Mouse (Mus musculus) adrenal gland, adult 18-20 months (tissue): Measurements from ENCODE around the gene Vps16. TPM values are rescaled to one million over a fixed set of nuclear protein-coding genes. Genes with fewer than 3 reads are reported as not detected.

Experiments
- DNase-seq, 2 experiments: peaks; one replicate each; pipeline ENCODE4 v3.0.0; 2021 to 2022; ENCODE audit warnings: low spot score in 2 of 2
- total RNA-seq, 2 experiments: library from RNA; stranded (reverse); gene quantifications; 1 replicate in 1 of 2; 2 replicates in 1 of 2; pipeline ENCODE4 v1.2.3; 2021

Gene Vps16
- total RNA-seq, 2 experiments from 2014 or later: 47.9 to 71.8 TPM

DNA sequence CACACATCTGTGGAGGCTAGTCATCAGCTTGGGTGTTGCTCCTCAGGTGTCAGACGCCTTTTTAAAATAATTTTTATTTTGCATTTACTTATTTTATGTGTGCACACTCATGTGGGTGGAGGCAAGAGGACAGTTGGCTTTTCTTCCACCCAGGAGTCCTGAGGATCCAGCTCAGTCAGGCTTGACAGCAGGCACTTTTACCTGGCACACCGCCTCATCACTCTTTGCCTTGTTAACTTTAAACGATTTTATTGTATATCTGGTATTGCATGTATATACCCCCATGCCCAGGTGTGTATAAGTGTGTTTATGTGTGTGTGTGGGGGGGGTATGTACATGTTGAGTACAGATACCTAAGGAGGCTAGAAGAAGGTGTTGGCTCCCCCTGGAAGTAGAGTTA lies 33.7 kb downstream of the Vps16 start:
- DNase-seq: no peak

DNA sequence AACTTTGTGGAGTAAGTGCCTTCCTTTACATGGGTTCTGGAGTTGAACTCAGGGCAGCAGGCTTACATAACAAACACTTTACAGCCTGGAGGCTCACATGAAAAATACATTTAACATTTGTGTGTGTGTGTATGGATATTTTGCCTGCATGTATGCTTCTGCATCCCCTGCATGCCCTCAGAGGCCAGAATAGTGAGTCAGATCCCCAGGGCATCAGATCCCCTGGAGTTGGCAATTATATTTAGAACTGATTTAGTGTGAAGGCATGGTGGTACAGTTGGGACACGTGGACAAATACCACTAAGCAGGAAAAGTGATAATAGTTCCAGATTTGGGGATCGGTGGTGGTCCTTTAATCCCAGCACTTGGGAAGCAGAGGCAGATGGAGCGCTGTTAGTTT lies 35.4 kb downstream of the Vps16 start:
- DNase-seq: no peak

DNA sequence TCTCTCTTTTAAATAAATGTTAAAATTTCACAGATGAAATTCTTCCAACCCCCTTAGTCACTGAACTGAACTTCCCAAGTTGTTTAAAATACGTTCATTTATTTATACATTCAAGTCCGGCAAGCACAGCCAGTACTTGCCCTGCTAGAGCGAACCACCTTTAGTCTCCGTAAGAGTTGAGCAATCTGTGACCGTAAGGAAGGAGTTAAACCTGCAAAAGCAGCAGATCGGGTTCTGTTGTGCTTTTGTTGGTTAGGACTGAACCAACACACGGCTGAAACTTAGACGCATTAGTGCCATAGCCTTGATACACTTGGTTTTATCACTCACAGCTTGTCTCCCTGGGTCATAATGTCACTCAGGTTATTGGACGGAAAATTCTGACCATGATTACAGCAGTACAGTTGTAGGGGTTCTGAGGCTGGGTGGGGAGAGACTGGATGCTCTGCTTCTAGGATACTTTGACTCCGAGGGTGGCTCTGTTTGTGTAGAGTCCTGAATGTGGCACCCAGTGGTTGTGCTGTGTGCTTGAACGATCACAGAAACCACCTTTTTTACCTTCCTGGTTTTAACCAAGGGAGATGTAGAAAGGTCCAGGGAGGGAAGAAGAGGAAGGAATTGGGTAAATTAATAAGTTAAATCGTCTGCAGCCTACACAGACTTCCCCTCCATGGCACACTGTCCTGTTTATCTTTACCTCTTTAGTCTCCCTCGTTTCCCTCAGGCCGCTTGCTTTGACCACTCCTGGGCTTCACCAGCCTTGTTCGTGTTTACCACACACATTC lies 37.3 kb downstream of the Vps16 start:
- DNase-seq: no peak

DNA sequence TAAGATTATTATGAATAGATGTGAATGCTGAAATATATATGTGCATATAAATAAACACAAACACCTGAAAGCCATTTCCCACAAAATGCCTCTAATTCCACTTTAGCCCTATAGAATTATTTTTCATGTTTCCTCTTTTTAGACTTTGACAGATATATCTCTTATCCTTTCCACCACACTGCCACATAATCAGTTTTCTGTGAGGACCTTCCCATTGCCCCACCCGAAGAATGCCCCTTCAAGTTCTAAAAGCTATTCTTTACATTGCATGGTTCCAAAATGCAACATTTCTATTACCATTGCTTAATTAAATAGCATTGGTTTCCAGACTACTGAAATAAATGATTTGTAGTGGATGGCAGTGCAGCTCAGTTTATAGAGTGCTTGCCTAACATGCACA lies 42.3 kb downstream of the Vps16 start:
- DNase-seq: no peak

DNA sequence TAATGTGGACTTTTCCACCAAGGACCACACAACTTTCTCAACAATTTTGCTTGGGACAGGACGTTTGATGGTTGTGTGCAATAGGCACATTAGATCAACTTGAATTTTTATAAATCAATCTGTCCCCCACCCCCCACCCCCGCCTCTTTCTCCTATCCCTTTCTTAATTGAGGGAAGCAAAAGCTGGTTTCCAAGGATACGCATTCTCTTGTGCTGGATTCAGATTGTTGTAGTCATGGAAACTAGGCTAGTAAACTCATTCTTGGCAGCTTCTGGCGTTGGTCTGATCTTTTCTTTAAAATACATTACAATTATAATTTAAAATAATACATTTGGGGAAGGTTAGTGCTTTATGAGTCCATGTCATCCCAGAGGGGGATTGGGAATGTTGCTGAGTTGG lies 45.2 kb downstream of the Vps16 start:
- no peak for DNase-seq

DNA sequence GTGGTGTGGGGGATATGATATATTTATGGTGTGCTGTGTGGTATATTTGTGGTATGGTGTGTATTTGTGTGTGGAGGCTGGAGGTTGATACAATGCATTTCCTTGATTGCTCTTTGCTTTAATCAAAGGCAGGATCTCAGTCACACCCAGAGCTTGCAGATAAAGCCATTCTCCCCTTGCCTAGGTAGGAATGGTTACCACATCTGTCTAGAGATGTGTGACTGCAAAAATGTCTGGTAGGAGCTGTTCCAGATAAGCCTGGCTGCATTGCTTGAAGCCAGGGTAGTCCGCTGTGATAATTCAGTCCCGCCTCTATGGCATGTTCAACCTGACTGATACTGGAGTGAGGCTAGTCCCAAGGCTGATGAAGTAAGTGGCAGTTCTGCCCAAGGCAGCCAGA lies 45.8 kb downstream of the Vps16 start:
- no peak for DNase-seq

DNA sequence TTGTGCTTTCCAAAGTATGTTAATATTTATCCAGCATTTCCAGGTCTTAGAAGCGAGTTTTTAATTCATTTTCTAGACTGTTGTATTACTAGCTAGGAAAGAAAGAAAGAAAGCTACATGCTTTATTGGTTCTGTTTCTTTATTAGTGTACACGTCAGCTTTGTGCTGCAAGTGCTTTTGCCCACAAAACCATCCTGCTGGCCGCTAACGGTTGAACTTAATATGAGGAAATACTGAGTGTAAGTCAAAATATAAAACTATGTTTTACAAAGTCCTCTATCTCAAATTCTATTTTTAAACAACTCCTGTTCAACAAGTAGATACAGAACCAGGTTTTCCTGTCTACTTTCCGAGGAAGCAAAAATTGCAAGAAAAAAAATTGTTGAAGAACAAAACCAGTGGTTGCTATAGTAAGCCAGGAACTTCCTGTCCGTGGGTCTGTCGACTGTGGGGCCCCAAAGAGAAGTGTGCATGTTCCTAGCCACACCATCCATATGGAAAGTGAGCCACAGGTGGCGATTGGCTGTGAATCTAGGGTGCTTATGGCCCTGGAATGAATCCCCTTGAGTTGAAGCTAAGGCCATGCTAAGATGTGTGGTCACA lies 48.9 kb downstream of the Vps16 start:
- no peak for DNase-seq

DNA sequence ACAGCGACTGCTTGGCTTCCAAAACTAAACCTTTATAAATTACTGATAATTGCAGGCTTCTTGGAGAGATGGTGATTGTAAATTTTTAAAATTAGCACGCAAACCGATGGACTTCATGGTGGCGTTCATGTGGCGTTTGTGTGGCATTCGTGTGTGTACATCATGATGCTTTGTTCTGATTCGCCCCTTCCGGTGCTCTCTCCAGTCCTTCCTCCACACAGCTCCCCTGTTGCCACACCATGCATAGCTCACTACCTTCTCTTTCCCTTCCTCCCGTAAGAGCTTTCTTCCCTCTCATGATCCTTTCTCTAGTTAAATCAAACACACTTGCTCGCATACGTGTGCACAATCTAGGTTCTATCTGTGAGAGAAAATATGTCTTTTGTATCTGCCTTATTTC lies 51.6 kb downstream of the Vps16 start:
- DNase-seq: no peak

DNA sequence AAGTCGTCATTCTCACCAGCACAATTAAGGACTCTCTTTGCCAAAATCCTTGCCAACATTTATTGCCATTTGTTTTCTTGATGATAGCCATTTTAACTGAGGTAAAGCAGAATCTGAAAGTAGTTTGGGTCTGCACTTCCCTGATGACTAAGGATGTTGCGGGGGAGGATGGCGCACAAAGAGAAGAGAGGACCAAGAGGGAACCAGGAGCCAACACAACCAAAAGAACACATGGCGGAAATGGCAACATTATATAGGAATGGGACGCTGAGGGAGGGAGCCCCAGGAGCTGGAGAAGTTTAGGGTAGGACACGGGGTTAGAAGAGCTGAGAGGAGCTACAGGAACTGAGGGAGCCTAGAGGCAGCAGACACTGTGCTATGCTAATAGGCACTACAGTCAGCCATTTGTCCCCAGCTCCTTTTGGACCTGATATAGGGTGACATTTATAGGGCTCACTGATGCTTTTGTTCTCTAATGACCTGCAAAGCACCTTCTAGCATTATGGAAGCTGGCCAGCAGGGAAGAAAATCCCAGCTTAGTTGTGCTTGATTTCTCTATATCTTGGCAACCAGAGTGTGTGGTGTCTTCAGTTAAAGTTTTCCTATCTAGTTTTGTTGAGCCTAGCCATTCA lies 52.6 kb downstream of the Vps16 start:
- no peak for DNase-seq

DNA sequence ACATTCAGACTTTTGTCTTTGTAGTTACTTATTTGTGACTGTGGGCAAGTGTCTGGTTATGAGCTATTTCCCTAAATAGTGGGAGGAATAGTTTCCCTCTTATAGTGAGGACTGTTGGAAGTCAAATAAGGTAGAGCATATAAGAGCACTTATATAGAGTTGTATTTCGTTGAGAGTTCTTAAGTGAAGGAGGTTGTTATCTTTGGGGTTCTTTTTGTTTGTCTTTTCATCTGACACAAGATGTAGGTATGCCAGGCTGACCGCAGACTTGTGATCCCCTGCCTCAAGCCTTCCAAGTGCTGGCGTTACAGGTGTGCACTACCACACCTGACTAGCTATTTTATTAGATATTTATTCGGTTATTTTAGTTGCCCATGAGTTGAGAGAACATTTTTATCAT lies 58.0 kb downstream of the Vps16 start:
- DNase-seq: no peak

DNA sequence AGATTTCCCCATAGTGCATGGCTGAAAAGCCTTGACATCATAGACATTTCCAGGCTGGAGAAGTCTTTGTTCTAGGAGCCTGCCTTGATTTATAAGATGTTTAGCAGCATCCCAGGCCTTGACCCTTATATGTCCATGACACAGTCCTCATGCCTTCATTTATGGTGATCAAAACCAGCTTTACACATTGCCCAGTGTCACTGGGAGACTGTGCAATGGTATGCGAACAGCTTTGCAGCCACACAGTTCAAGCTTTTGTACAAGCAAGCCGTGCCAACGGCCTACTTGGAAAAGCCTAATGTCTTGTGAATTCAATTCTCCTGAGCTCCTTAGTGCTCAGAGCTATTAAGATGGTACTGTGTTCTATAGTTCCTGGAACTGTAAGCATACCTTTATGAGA lies 58.6 kb downstream of the Vps16 start:
- DNase-seq: no peak

DNA sequence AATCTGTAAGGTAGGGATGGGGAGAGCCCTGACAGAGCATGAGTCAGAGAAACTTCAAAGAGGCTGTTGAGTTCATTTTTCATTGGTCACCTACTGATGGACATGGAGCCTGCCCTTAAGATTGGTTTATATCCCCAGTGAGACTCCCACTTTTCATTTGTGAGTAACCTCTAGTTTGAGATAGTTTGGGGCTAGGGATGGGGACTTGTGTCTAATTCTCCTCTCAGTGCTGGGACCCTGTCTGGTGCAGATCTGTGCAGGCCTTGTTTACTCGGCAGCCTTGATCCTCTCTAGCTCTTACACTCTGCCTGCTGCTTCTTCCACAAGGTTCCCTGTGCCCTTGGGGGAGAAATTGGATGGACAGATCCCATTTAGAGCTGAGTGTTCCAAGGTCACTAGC lies 60.1 kb downstream of the Vps16 start:
- DNase-seq: no peak

DNA sequence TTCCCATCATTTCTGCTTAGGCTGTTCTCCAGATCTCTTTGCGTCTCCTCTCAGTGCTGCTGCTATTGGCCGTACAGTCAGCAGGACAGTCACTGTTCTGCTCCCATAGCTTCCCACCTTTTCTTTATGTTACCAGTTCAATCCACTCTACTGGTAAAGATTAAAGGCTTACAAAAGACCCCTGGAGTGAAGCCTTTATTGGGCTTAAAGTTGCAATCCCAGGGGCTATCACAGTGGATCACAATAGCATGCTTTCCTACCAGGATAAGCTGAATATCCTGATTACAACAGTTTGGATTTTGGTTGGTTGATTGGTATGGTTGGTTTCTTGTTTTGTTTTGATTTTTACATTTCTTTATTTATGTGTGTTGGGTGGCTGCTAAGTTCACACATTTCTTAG lies 63.9 kb downstream of the Vps16 start:
- no peak for DNase-seq

DNA sequence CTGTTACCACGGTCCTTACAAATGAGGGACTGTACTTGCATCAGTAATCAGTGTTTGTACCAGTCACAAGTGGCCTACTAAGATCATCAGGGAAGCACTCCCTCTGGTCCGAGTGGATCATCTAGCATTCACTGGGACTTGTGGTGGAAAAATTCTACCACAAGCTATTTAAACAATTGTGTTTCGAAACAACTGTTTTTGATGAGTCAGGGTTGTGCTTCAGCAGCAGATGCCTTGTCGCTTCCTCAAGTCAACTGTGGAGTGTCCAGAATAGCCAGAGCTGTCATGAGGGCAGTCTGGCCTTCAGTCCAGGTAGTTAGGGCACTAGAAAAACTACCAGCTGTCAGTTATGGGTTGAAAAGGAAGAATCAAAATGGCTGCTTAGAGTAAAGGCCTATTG lies 64.5 kb downstream of the Vps16 start:
- DNase-seq: no peak

DNA sequence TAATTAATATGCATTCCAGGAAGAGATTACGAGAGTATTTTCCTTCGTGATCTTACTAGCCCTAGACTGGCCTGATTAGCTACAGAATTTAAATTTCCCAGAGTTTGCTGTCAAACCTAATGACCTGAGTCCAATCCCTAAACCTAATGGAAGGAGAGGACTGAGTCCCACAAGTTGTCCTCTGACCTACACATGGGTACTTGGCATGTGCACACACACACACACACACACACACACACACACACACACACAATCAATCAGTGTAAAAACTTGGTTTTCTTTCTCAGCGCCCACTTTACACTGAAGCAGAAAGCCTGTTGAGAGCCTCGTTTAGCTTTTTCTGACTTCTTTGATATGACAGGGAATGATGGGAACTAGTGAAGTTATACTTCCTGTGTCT lies 67.0 kb downstream of the Vps16 start:
- DNase-seq: no peak

DNA sequence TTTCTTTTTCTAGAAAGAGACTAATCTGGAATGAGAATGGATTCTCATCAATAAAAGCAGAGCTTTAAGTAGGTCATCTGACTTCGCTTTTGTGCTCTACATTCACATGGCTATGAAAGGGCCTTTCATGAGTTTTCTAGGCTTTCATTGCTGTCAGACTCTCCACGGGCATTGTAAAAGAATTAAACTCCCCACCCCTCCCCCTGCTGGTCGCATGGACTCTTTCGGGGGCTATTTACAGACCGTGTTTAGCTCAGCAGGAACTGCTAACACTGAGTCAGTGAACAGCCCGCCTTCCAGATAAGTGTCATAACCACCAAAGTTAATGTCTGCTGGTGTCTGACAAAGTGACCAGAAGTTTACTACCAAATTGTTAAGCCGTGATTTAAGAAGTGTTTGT lies 67.4 kb downstream of the Vps16 start:
- no peak for DNase-seq

Other genes with a start within 250 kb of the Vps16 start
- 100 to 1,000 TPM; 168 to 170 TPM for gene Snrpb, start 244.9 kb upstream of the Vps16 start, total RNA-seq
- not detected for gene Tmc2, start 229.1 kb upstream of the Vps16 start, total RNA-seq
- gene Nop56, start 149.9 kb upstream of the Vps16 start, total RNA-seq: 100 to 1,000 TPM; 118 to 134 TPM
- 100 to 1,000 TPM; 406 to 739 TPM for gene Idh3b, start 139.8 kb upstream of the Vps16 start, total RNA-seq
- 1 to 10 TPM; 3.7 to 4.4 TPM for gene Ebf4, start 129.2 kb upstream of the Vps16 start, total RNA-seq
- 1 to 10 TPM; 6.3 to 6.4 TPM for gene Cpxm1, start 26.8 kb upstream of the Vps16 start, total RNA-seq
- gene Gm28372, start 19.1 kb upstream of the Vps16 start, total RNA-seq: not detected
- not detected for gene 1700020A23Rik, start 19.1 kb upstream of the Vps16 start, total RNA-seq
- gene Tmem239, start 17.9 kb upstream of the Vps16 start, total RNA-seq: not detected
- gene Pced1a, start 362 bp downstream of the Vps16 start, total RNA-seq: 10 to 100 TPM; 14.8 to 18.7 TPM
- gene Ptpra, start 25.9 kb downstream of the Vps16 start, total RNA-seq: 100 to 1,000 TPM; 105 to 131 TPM
- 10 to 100 TPM; 52.4 to 62.2 TPM for gene Mrps26, start 139.4 kb downstream of the Vps16 start, total RNA-seq
- gene Oxt, start 151.8 kb downstream of the Vps16 start, total RNA-seq: not detected
- gene Avp, start 158.2 kb downstream of the Vps16 start, total RNA-seq: not detected
- gene Fastkd5, start 205.7 kb downstream of the Vps16 start, total RNA-seq: 10 to 100 TPM; 13.8 to 14.6 TPM
- 1 to 10 TPM; 5.9 to 6.9 TPM for gene Ubox5, start 205.7 kb downstream of the Vps16 start, total RNA-seq
- gene Lzts3, start 218.5 kb downstream of the Vps16 start, total RNA-seq: 10 to 100 TPM; 12.7 to 17.7 TPM
- 100 to 1,000 TPM; 219 to 239 TPM for gene Ddrgk1, start 240.3 kb downstream of the Vps16 start, total RNA-seq
- gene Itpa, start 243.3 kb downstream of the Vps16 start, total RNA-seq: 10 to 100 TPM; 27.3 to 27.4 TPM